Mouse (Mus musculus) limb, embryonic 14.5 days (tissue): Measurements from ENCODE around the gene Fbp1. TPM values are rescaled to one million over a fixed set of nuclear protein-coding genes. Genes with fewer than 3 reads are reported as not detected.

Experiments
- ATAC-seq: fragments of 200-750 bp; cut with Nextera tagmentation; 2 replicates; pipeline ENCODE4 v1.8.0; 2017; ENCODE audit warnings: low read depth, moderate number of reproducible peaks, moderate TSS enrichment; ENCODE audit not compliant: low FRiP score
- DNase-seq: peaks from one replicate; pipeline ENCODE4 v3.0.0-alpha.2; 2015; ENCODE audit warnings: low spot score
- H3K27ac ChIP-seq: fragments of 300-500 bp; sonication (generic); replicated peaks from 2 replicates; pipeline ENCODE4 v1.5.1; 2014; ENCODE audit warnings: low read depth, mild to moderate bottlenecking, low read length, moderate library complexity, mixed read lengths
- H3K27me3 ChIP-seq: fragments of 300-500 bp; sonication (generic); 2 replicates; pipeline ENCODE4 v1.6.1; 2014; ENCODE audit warnings: low read length, mixed read lengths; ENCODE audit not compliant: control insufficient read depth, insufficient read depth
- H3K36me3 ChIP-seq: fragments of 300-500 bp; sonication (generic); 2 replicates; pipeline ENCODE4 v1.6.1; 2014; ENCODE audit warnings: mild to moderate bottlenecking, low read length, moderate library complexity, mixed read lengths; ENCODE audit not compliant: control insufficient read depth, insufficient read depth
- H3K4me1 ChIP-seq: fragments of 300-500 bp; sonication (generic); 2 replicates; pipeline ENCODE4 v1.6.1; 2014; ENCODE audit warnings: antibody characterized with exemption, low read length, mixed read lengths; ENCODE audit not compliant: control insufficient read depth, insufficient read depth
- H3K4me2 ChIP-seq: fragments of 300-500 bp; sonication (generic); replicated peaks from 2 replicates; pipeline ENCODE4 v1.6.1; 2014; ENCODE audit warnings: low read depth, mild to moderate bottlenecking, low read length, moderate library complexity; ENCODE audit not compliant: severe bottlenecking
- H3K4me3 ChIP-seq: fragments of 300-500 bp; sonication (generic); replicated peaks from 2 replicates; pipeline ENCODE4 v1.5.1; 2014; ENCODE audit warnings: low read length
- H3K9ac ChIP-seq: fragments of 300-500 bp; sonication (generic); 2 replicates; pipeline ENCODE4 v1.6.1; 2014; ENCODE audit warnings: mild to moderate bottlenecking, low read depth, low read length, moderate library complexity; ENCODE audit not compliant: severe bottlenecking
- H3K9me3 ChIP-seq: fragments of 300-500 bp; sonication (generic); 2 replicates; pipeline ENCODE4 v1.6.1; 2016; ENCODE audit warnings: low read length; ENCODE audit not compliant: control insufficient read depth
- POLR2A ChIP-seq: fragments of 200-500 bp; IDR thresholded peaks from 2 replicates; pipeline ENCODE4 v1.8.0; 2012; ENCODE audit warnings: inconsistent platforms, mild to moderate bottlenecking, moderate library complexity, borderline replicate concordance; ENCODE audit not compliant: insufficient read depth, insufficient read length; ENCODE audit errors: extremely low read depth
- WGBS: fragments of 180-500 bp; shearing (Covaris S2); extraction: QIAGEN DNeasy Blood & Tissue Kit; methylation state at CpG from one replicate; pipeline ENCODE4 v1.1.7; 2014; 5-methylcytosine and 5-hydroxymethylcytosine counted together
- polyA plus RNA-seq, 2 experiments: library from polyadenylated mRNA; depleted of rRNA in 1 of 2; stranded (reverse) in 1 of 2; unstranded in 1 of 2; fragments of >200 nt; fragmentation: Nextera tagmentation in 1 of 2; extraction: Ambion mirVana in 1 of 2; gene quantifications; 2 replicates each; pipeline versions ENCODE4 v1.2.1 to v1.2.3; 2012 to 2014

The Fbp1 gene
- polyA plus RNA-seq, 2 experiments = 0.89 to 2.2 TPM

GRCm38 (mm10) chr13:62916675-62917074 lies 28.6 kb upstream of the Fbp1 start:
- Histone ChIP-seq H3K4me3 (no peak overlapping the region), H3K36me3 (no peaks in the 10 kb centered on the region), H3K9me3 (no peaks in the 10 kb centered on the region), H3K9ac (no peak overlapping the region), H3K4me1 (peaks cover 6% of the 10 kb centered on the region), H3K27ac (no peak overlapping the region; the same call in 1 of the 2 replicates), H3K27me3 (no peaks in the 10 kb centered on the region), H3K4me2 (no peak overlapping the region)
- no peak for DNase-seq
- no peak for TF ChIP-seq POLR2A
- ATAC-seq = no peak
- 59% methylated on average over 4 of the region's 4 CpGs for WGBS

GRCm38 (mm10) chr13:62911575-62911974 lies 23.5 kb upstream of the Fbp1 start:
- no peak for TF ChIP-seq POLR2A
- H3K4me2 ChIP-seq = no peak overlapping the region
- H3K9me3 ChIP-seq = no peaks in the 10 kb centered on the region
- H3K27ac ChIP-seq = no peak overlapping the region
- peaks cover 10% of the 10 kb centered on the region for H3K4me1 ChIP-seq
- H3K9ac ChIP-seq = no peak overlapping the region
- ATAC-seq (no peak), DNase-seq (no peak)
- H3K36me3 ChIP-seq = no peaks in the 10 kb centered on the region
- H3K4me3 ChIP-seq = no peak overlapping the region
- H3K27me3 ChIP-seq = no peaks in the 10 kb centered on the region
- WGBS = 73% methylated on average over 5 of the region's 5 CpGs

- TF ChIP-seq POLR2A = no peak
- no peaks in the 10 kb centered on the region for H3K27me3 ChIP-seq
- ATAC-seq (no peak), DNase-seq (no peak)
- H3K36me3 ChIP-seq = no peaks in the 10 kb centered on the region
- H3K9me3 ChIP-seq = no peaks in the 10 kb centered on the region
- no peak overlapping the region for H3K9ac ChIP-seq
- H3K27ac ChIP-seq = no peak overlapping the region
- H3K4me2 ChIP-seq = no peak overlapping the region
- 77% methylated on average over 4 of the region's 4 CpGs for WGBS
- H3K4me3 ChIP-seq = no peak overlapping the region
- peaks cover 10% of the 10 kb centered on the region for H3K4me1 ChIP-seq
These were observed 22.1 kb upstream of the Fbp1 start for GRCm38 (mm10) chr13:62910206-62910605.

- Histone ChIP-seq H3K4me3 (no peak overlapping the region), H3K27me3 (no peaks in the 10 kb centered on the region), H3K9ac (no peak overlapping the region), H3K36me3 (no peaks in the 10 kb centered on the region), H3K4me1 (peaks cover 10% of the 10 kb centered on the region), H3K27ac (no peak overlapping the region), H3K9me3 (no peaks in the 10 kb centered on the region), H3K4me2 (no peak overlapping the region)
- 71% methylated on average over 5 of the region's 5 CpGs for WGBS
- no peak for TF ChIP-seq POLR2A
- no peak for ATAC-seq
- DNase-seq = no peak
These were observed 21.7 kb upstream of the Fbp1 start for GRCm38 (mm10) chr13:62909776-62910175.

GRCm38 (mm10) chr13:62908163-62908559 lies 20.1 kb upstream of the Fbp1 start:
- DNase-seq (peak; percentile 36), ATAC-seq (peak; percentile 60)
- H3K36me3 ChIP-seq = no peaks in the 10 kb centered on the region
- no peak overlapping the region for H3K4me3 ChIP-seq
- no peak overlapping the region for H3K9ac ChIP-seq
- no peak overlapping the region for H3K27ac ChIP-seq
- no peaks in the 10 kb centered on the region for H3K9me3 ChIP-seq
- TF ChIP-seq POLR2A = no peak
- no peaks in the 10 kb centered on the region for H3K27me3 ChIP-seq
- no peak overlapping the region for H3K4me2 ChIP-seq
- H3K4me1 ChIP-seq = peaks cover 10% of the 10 kb centered on the region
- WGBS = 41% methylated on average over 8 of the region's 8 CpGs
